Mouse (Mus musculus) naive thymus-derived CD4-positive, alpha-beta T cell, adult 2 months (primary cell): ENCODE measurements at regions not wholly inside any gene's neighbourhood (a gene's known extent, or its start where the extent isn't known, plus 50 kb on each side); places are given as distances from the start of the nearest gene placed in this dataset.

Source experiments
- DNase-seq: peaks from one replicate; pipeline ENCODE4 v3.0.0-alpha.2; 2011; ENCODE audit warnings: low read depth

GRCm38 (mm10) chr2:47424910-47425309 lies 1389.0 kb upstream of the Acvr2a start:
- DNase-seq: no peak

DNA sequence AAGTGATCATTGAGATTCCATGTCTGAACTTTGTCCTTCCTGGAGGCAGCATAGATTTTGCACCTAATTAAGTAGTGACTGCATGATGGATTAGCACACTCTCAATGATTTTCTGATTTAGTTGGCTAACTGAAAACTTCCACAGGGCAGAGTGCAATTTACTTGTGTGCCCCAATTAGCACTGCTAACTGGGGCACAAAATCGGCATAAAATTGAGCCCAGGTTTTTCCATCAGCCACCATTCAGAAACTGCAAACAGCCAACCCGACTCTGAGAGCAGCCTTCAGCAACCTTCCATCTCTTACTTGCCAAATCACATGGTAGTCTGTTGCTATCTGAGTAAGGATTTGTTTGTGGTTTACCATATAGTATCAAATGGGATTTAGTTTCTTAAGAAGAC lies 1384.1 kb upstream of the Acvr2a start:
- DNase-seq: no peak

DNA sequence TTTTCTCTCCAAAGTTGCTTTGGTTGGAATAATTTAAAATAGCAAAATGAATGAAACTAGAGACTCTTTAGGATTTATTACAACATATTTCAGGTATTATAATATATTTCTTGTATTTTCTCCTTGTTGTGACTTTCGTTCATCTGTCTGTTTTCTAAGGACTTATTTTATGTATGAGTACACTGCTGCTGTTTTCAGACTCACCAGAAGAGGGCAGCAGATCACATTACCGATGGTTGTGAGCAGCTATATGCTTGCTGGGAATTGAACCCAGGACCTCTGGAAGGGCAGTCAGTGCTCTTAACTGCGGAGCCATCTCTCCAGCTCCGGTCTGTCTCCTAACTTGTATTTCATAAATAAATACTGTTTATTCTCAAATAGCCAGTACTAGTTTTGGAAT lies 1347.9 kb upstream of the Acvr2a start:
- DNase-seq: peak; percentile 1

GRCm38 (mm10) chr2:47491874-47492539 lies 1321.9 kb upstream of the Acvr2a start:
- DNase-seq: peak; percentile 12
